Mouse (Mus musculus): Measurements from ENCODE around the gene 3830406C13Rik.

The 3830406C13Rik gene

GRCm38 (mm10) chr14:12342458-12343131 lies 58.6 kb downstream of the 3830406C13Rik start:
- DNase-seq (ENCODE audit: low read depth, low spot score), result no peak

GRCm38 (mm10) chr14:12343451-12343941 lies 59.5 kb downstream of the 3830406C13Rik start:
- no peak for DNase-seq (ENCODE audit: low read depth, low spot score)

GRCm38 (mm10) chr14:12344061-12344745 lies 60.2 kb downstream of the 3830406C13Rik start:
- no peak for DNase-seq (ENCODE audit: low read depth, low spot score)

- no peak for DNase-seq (ENCODE audit: low read depth, low spot score)
Measured at GRCm38 (mm10) chr14:12344746-12345240, 60.8 kb downstream of the 3830406C13Rik start.

GRCm38 (mm10) chr14:12345241-12345921 lies 61.4 kb downstream of the 3830406C13Rik start:
- no peak for DNase-seq (ENCODE audit: low read depth, low spot score)

- DNase-seq (ENCODE audit: low read depth, low spot score), result no peak
Measured at GRCm38 (mm10) chr14:12346011-12346864, 62.3 kb downstream of the 3830406C13Rik start.

GRCm38 (mm10) chr14:12346865-12347600 lies 63.1 kb downstream of the 3830406C13Rik start:
- no peak for DNase-seq (ENCODE audit: low read depth, low spot score)

- no peak for DNase-seq (ENCODE audit: low read depth, low spot score)
Measured at GRCm38 (mm10) chr14:12348089-12348488, 64.1 kb downstream of the 3830406C13Rik start, which contains the start of gene Fezf2. TSS of gene Fezf2 (minus strand) at chr14:12348189.

GRCm38 (mm10) chr14:12349334-12350090 lies 65.5 kb downstream of the 3830406C13Rik start:
- no peak for DNase-seq (ENCODE audit: low read depth, low spot score)

GRCm38 (mm10) chr14:12350271-12350916 lies 66.4 kb downstream of the 3830406C13Rik start:
- no peak for DNase-seq (ENCODE audit: low read depth, low spot score)

Data from CD4-positive, CD25-positive, alpha-beta regulatory T cell, adult 2 months (primary cell).